ENCODE assay signal across 20 mouse cellular contexts in genomic region chr3:100769146-100769545, GRCm38 (mm10). TPM values are rescaled to one million over a fixed set of nuclear protein-coding genes. Genes with fewer than 3 reads are reported as not detected.
"Had no signal": no experiment of that assay in that cellular context is flagged by ENCODE, and none has a peak within 500 bp of the region (broad histone marks: within the 10 kb centered on the region; RNA-seq: fewer than 3 reads in every experiment).

No protein-coding gene starts in this region.

- H3K36me3 ChIP-seq: lung, embryonic 15.5 days; midbrain, embryonic 12.5 days; midbrain, embryonic 15.5 days; neural tube, embryonic 12.5 days had no signal

- H3K9me3 ChIP-seq: lung, embryonic 15.5 days; midbrain, embryonic 12.5 days; midbrain, embryonic 15.5 days; neural tube, embryonic 12.5 days had no signal

- H3K4me1 ChIP-seq: lung, embryonic 15.5 days; megakaryocyte, embryonic 14.5 days had no signal

- H3K9ac ChIP-seq: liver, postnatal 0 days; lung, embryonic 15.5 days; midbrain, embryonic 12.5 days; midbrain, embryonic 15.5 days had no signal

- H3K27me3 ChIP-seq: lung, embryonic 15.5 days; midbrain, embryonic 12.5 days; midbrain, embryonic 15.5 days; neural tube, embryonic 12.5 days had no signal

- DNase-seq: liver, postnatal 0 days; lung, adult 2 months; lung, postnatal 14 days; lung, postnatal 36 days; right cerebral cortex, postnatal 25 days; right cerebral cortex, postnatal 4 days; spleen, adult 18-20 months; thymus, adult 18-20 months; thymus, postnatal 14 days; thymus, postnatal 36 days had no signal

- ATAC-seq: lung, postnatal 0 days had no signal

- H3K4me3 ChIP-seq: lung, embryonic 15.5 days; megakaryocyte, embryonic 14.5 days; midbrain, embryonic 15.5 days; neural tube, embryonic 12.5 days had no signal

- H3K4me2 ChIP-seq: lung, embryonic 15.5 days had no signal

- H3K27ac ChIP-seq: lung, embryonic 15.5 days; macrophage; neural tube, embryonic 12.5 days had no signal

RNA-seq across cellular contexts. Expression of gene Vtcn1, which starts 56.1 kb away (rescaled TPM):
- polyA plus RNA-seq: macrophage; midbrain, embryonic 15.5 days; midbrain, postnatal 0 days; neural tube, embryonic 12.5 days; neural tube, embryonic 14.5 days; small intestine, adult 2 months had no signal
